In the genomic region with DNA sequence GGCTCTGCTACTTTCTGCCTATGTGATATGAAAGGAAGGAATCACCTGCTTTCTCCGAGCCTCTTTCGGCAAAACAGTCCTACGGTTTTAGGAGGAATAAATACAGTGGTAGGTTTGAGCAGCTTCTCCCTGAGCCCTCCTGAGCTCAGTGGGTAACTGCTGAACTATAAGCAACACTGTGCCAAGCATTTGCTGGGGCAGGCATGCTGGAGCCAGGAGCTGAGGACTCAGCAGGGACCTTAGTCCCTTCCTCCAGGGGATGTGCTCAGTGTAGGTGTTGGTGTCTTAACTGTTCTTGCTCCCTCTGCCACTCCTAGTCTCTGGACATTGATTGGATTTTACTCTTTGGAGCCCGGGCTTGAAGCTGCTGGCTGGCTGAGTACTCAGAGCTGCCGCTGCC, we compare ENCODE assay signal across 16 mouse cellular contexts. TPM values are rescaled to one million over a fixed set of nuclear protein-coding genes. Genes with fewer than 3 reads are reported as not detected.
DNase-seq lines count a peak whose midpoint lies in the region; ATAC-seq lines count a peak whose summit lies in the region.
"Had no signal": no experiment of that assay in that cellular context is flagged by ENCODE, and none has a peak within 500 bp of the region (broad histone marks: within the 10 kb centered on the region; RNA-seq: fewer than 3 reads in every experiment).

No protein-coding gene starts in this region.

- DNase-seq in forebrain, embryonic 14.5 days (ENCODE audit: low spot score): no peak
- DNase-seq in MN1 (ENCODE audit: low spot score): peak; percentile 14
- DNase-seq in spleen, postnatal 4 days (ENCODE audit: low spot score in 2 of 2): no peak
- no peak for DNase-seq in thymus, postnatal 0 days (ENCODE audit: low spot score)
- DNase-seq: adrenal gland, adult 2 months; gastrocnemius, adult 2 months; lung, postnatal 36 days; right cerebral cortex, postnatal 25 days; thymus, adult 18-20 months had no signal

- H3K27ac ChIP-seq in forebrain, embryonic 13.5 days: no peak overlapping the region
- H3K27ac ChIP-seq in forebrain, embryonic 14.5 days (ENCODE audit: low read depth, low read length): no peak overlapping the region
- peak overlapping the region; percentile 61; the same call in 1 of the 2 replicates for H3K27ac ChIP-seq in hindbrain, embryonic 12.5 days
- H3K27ac ChIP-seq in midbrain, embryonic 15.5 days: 0 out of 2 replicates have a peak overlapping the region, but pooled peaks have one; percentile 4
- H3K27ac ChIP-seq in liver, embryonic 12.5 days: no peak overlapping the region
- H3K27ac ChIP-seq: gastrocnemius, adult 2 months; limb, embryonic 13.5 days had no signal

- peak overlapping the region; percentile 28; the same call in 1 of the 2 replicates for H3K4me2 ChIP-seq in forebrain, embryonic 13.5 days
- no peak overlapping the region for H3K4me2 ChIP-seq in forebrain, embryonic 14.5 days (ENCODE audit: low read length)
- peak overlapping the region; percentile 22 for H3K4me2 ChIP-seq in hindbrain, embryonic 12.5 days (replicated peaks)
- H3K4me2 ChIP-seq in midbrain, embryonic 15.5 days: peak overlapping the region; percentile 75
- no peak overlapping the region for H3K4me2 ChIP-seq in liver, embryonic 12.5 days
- H3K4me2 ChIP-seq: heart, embryonic 11.5 days; limb, embryonic 13.5 days had no signal

- H3K9me3 ChIP-seq in forebrain, embryonic 13.5 days (replicated peaks): 0 out of 2 replicates have a peak, but pooled peaks cover 3% of the 10 kb centered on the region
- no peaks in the 10 kb centered on the region for H3K9me3 ChIP-seq in forebrain, embryonic 14.5 days (replicated peaks; ENCODE audit: control insufficient read depth, low read length)
- H3K9me3 ChIP-seq in hindbrain, embryonic 12.5 days (replicated peaks): no peaks in the 10 kb centered on the region
- no peaks in the 10 kb centered on the region for H3K9me3 ChIP-seq in midbrain, embryonic 15.5 days
- H3K9me3 ChIP-seq in liver, embryonic 12.5 days (replicated peaks): 0 out of 2 replicates have a peak, but pooled peaks cover 4% of the 10 kb centered on the region

- H3K4me1 ChIP-seq in forebrain, embryonic 13.5 days: peaks cover 16% of the 10 kb centered on the region
- H3K4me1 ChIP-seq in forebrain, embryonic 14.5 days (ENCODE audit: control insufficient read depth, insufficient read depth, low read length): no peaks in the 10 kb centered on the region; the same call in 1 of the 2 replicates
- H3K4me1 ChIP-seq in hindbrain, embryonic 12.5 days: peaks cover 25% of the 10 kb centered on the region
- H3K4me1 ChIP-seq in midbrain, embryonic 15.5 days: peaks cover 24% of the 10 kb centered on the region
- H3K4me1 ChIP-seq in liver, embryonic 12.5 days: peaks cover 9% of the 10 kb centered on the region

- H3K4me3 ChIP-seq in forebrain, embryonic 13.5 days: no peak overlapping the region
- H3K4me3 ChIP-seq in forebrain, embryonic 14.5 days (ENCODE audit: low read depth, low read length): no peak overlapping the region
- H3K4me3 ChIP-seq in hindbrain, embryonic 12.5 days: no peak overlapping the region
- peak overlapping the region; percentile 13 for H3K4me3 ChIP-seq in midbrain, embryonic 15.5 days
- no peak overlapping the region for H3K4me3 ChIP-seq in liver, embryonic 12.5 days
- H3K4me3 ChIP-seq: gastrocnemius, adult 2 months; limb, embryonic 13.5 days had no signal

- ATAC-seq in forebrain, embryonic 13.5 days: no peak
- no peak for ATAC-seq in forebrain, embryonic 14.5 days
- peak; percentile 11; the same call in 1 of the 2 replicates for ATAC-seq in hindbrain, embryonic 12.5 days (ENCODE audit: low FRiP score)
- peak; percentile 3; the same call in 1 of the 2 replicates for ATAC-seq in midbrain, embryonic 15.5 days (replicated peaks)
- no peak for ATAC-seq in liver, embryonic 12.5 days
- ATAC-seq: intestine, embryonic 16.5 days had no signal

- no peaks in the 10 kb centered on the region for H3K36me3 ChIP-seq in forebrain, embryonic 13.5 days (ENCODE audit: poor library complexity, severe bottlenecking)
- H3K36me3 ChIP-seq in forebrain, embryonic 14.5 days (ENCODE audit: control insufficient read depth, insufficient read depth, low read length): no peaks in the 10 kb centered on the region
- H3K36me3 ChIP-seq in hindbrain, embryonic 12.5 days: no peaks in the 10 kb centered on the region
- H3K36me3 ChIP-seq in midbrain, embryonic 15.5 days (replicated peaks): no peaks in the 10 kb centered on the region
- H3K36me3 ChIP-seq in liver, embryonic 12.5 days: no peaks in the 10 kb centered on the region
- H3K36me3 ChIP-seq: limb, embryonic 13.5 days had no signal

- H3K27me3 ChIP-seq in forebrain, embryonic 13.5 days: peaks cover 12% of the 10 kb centered on the region; the same call in 1 of the 2 replicates
- H3K27me3 ChIP-seq in forebrain, embryonic 14.5 days (replicated peaks; ENCODE audit: control insufficient read depth, insufficient read depth, low read length): no peaks in the 10 kb centered on the region; the same call in 1 of the 2 replicates
- peaks cover 37% of the 10 kb centered on the region for H3K27me3 ChIP-seq in hindbrain, embryonic 12.5 days
- H3K27me3 ChIP-seq in midbrain, embryonic 15.5 days (replicated peaks): peaks cover 5% of the 10 kb centered on the region
- peaks cover 89% of the 10 kb centered on the region for H3K27me3 ChIP-seq in liver, embryonic 12.5 days (replicated peaks)

- WGBS in forebrain, embryonic 13.5 days: 45% methylated on average over 5 of the region's 5 CpGs
- 38% methylated on average over 5 of the region's 5 CpGs for WGBS in forebrain, embryonic 14.5 days
- 46% methylated on average over 5 of the region's 5 CpGs for WGBS in hindbrain, embryonic 12.5 days
- WGBS in midbrain, embryonic 15.5 days: 33% methylated on average over 5 of the region's 5 CpGs
- WGBS in liver, embryonic 12.5 days (ENCODE audit: insufficient replicate concordance): 42% methylated on average over 5 of the region's 5 CpGs

- no peak overlapping the region for H3K9ac ChIP-seq in forebrain, embryonic 13.5 days
- no peak overlapping the region; the same call in 1 of the 2 replicates for H3K9ac ChIP-seq in forebrain, embryonic 14.5 days (ENCODE audit: low read length)
- H3K9ac ChIP-seq in hindbrain, embryonic 12.5 days: no peak overlapping the region
- H3K9ac ChIP-seq in midbrain, embryonic 15.5 days: peak overlapping the region; percentile 29; the same call in 1 of the 2 replicates
- H3K9ac ChIP-seq in liver, embryonic 12.5 days: no peak overlapping the region
- H3K9ac ChIP-seq: limb, embryonic 13.5 days had no signal

RNA-seq across cellular contexts. Expression of gene Rims3, which starts 1.8 kb away (rescaled TPM):
- polyA plus RNA-seq in forebrain, embryonic 13.5 days (2015; fragmentation: Nextera tagmentation; extraction: Ambion mirVana): 4.3 and 6.8 TPM in 2 replicates
- polyA plus RNA-seq in forebrain, embryonic 14.5 days (2014; fragmentation: Nextera tagmentation; extraction: Ambion mirVana): 8.1 and 9.0 TPM in 2 replicates
- 8.5 and 9.2 TPM in 2 replicates for polyA plus RNA-seq in hindbrain, embryonic 12.5 days (2016; fragmentation: Nextera tagmentation; extraction: Ambion mirVana)
- 25.4 and 27.0 TPM in 2 replicates for polyA plus RNA-seq in midbrain, embryonic 15.5 days (2015; fragmentation: Nextera tagmentation; extraction: Ambion mirVana)
- polyA plus RNA-seq in thymus, postnatal 0 days (2015; fragmentation: Nextera tagmentation; extraction: Ambion mirVana): 0.30 and 0.35 TPM in 2 replicates
- 0.23 and 0.30 TPM in 2 replicates for polyA plus RNA-seq in liver, embryonic 12.5 days (2016; fragmentation: Nextera tagmentation; extraction: Ambion mirVana)

RNA-seq across cellular contexts. Expression of gene Nfyc, which starts 25.0 kb away (rescaled TPM):
- 98.2 and 106 TPM in 2 replicates for polyA plus RNA-seq in forebrain, embryonic 13.5 days (2015; fragmentation: Nextera tagmentation; extraction: Ambion mirVana)
- polyA plus RNA-seq in forebrain, embryonic 14.5 days (2014; fragmentation: Nextera tagmentation; extraction: Ambion mirVana): 120 and 123 TPM in 2 replicates
- polyA plus RNA-seq in hindbrain, embryonic 12.5 days (2016; fragmentation: Nextera tagmentation; extraction: Ambion mirVana): 101 and 104 TPM in 2 replicates
- 79.2 and 81.6 TPM in 2 replicates for polyA plus RNA-seq in midbrain, embryonic 15.5 days (2015; fragmentation: Nextera tagmentation; extraction: Ambion mirVana)
- 85.3 and 90.4 TPM in 2 replicates for polyA plus RNA-seq in thymus, postnatal 0 days (2015; fragmentation: Nextera tagmentation; extraction: Ambion mirVana)
- 64.2 and 66.4 TPM in 2 replicates for polyA plus RNA-seq in liver, embryonic 12.5 days (2016; fragmentation: Nextera tagmentation; extraction: Ambion mirVana)

Comparison
In these comparisons a context has a peak if more than half of its experiments do, and no peak if none do; other contexts are left out.
1. H3K4me2 ChIP-seq: peak in forebrain, embryonic 13.5 days (single experiment), hindbrain, embryonic 12.5 days (single experiment) and midbrain, embryonic 15.5 days (single experiment); none in forebrain, embryonic 14.5 days (single experiment) and liver, embryonic 12.5 days (single experiment).
2. ATAC-seq: peak in hindbrain, embryonic 12.5 days (single experiment) and midbrain, embryonic 15.5 days (single experiment); none in forebrain, embryonic 13.5 days (single experiment), forebrain, embryonic 14.5 days (single experiment) and liver, embryonic 12.5 days (single experiment).
3. H3K27ac ChIP-seq: peak in hindbrain, embryonic 12.5 days (single experiment) and midbrain, embryonic 15.5 days (single experiment); none in forebrain, embryonic 13.5 days (single experiment), forebrain, embryonic 14.5 days (single experiment) and liver, embryonic 12.5 days (single experiment).